Mouse (Mus musculus): ENCODE measurements at regions not wholly inside any gene's neighbourhood (a gene's known extent, or its start where the extent isn't known, plus 50 kb on each side); places are given as distances from the start of the nearest gene placed in this dataset.

DNA sequence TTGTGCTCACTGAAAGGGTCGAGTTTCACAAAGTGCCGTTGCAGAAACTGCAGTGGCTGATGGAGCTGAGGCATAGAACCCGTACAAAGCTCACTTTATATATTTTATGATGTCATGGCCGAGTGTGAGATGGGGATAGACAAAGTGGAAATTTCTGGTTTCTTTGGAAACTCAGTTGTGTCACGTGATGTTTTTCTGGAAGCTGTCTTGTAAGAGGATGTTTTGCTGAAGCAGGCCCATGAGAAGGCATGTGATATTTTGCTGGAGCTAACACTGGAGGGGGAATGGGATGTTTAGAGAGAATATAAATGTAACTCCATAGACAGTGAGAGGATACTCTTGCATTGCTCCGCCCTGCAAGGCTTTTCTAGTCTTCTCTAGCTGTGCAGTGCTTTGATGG, 311.7 kb downstream of the Tmem132b start:
- DNase-seq (ENCODE audit: extremely low spot score in 1 of 2, low spot score in 1 of 2): no peak

- DNase-seq (ENCODE audit: extremely low spot score in 1 of 2, low spot score in 1 of 2): no peak
Measured at GRCm38 (mm10) chr5:125849722-125850121, 318.1 kb downstream of the Tmem132b start.

DNA sequence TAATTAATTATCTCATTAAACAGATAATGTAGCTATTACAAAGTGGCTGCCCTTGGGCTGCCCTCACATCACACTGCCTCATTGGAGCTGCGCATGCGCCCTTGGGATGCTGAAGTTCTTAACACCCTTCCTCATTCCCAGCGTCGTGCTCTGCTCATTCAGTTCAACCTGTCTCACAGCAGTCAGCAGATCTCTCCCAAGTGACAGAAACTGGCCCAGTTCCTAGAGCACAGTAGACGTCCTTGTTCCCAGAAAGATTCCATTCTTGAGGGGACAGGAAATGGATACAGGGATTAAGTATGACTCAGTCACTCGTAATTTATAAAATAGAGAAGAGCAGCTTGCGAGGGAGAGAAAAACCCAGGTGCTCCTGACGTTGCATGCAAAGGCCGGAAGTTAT, 344.7 kb downstream of the Tmem132b start:
- DNase-seq (ENCODE audit: extremely low spot score in 1 of 2, low spot score in 1 of 2): no peak

- peak; percentile 27 to 41 for DNase-seq (ENCODE audit: extremely low spot score in 1 of 2, low spot score in 1 of 2)
Measured at GRCm38 (mm10) chr5:125888840-125889239, 357.3 kb downstream of the Tmem132b start.

DNA sequence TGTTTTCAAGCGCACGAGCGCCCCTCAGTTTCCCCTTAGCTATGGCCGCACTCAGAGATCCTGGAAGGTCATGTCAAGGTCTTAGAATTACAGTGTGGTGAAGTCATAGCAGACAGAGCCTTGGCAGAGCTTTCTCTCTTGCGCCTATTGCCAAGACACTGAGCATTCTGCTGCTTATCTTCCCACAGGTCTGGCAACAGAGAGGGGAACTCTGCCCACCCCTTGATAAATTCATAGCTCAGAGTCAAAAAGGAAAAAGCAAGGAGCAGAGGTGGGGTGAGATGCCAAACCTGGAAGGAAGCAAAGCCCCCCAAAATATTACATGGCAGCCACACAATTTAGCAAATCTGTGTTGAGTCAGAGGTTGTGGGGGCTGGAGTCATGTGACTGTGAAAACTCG, 362.3 kb downstream of the Tmem132b start:
- DNase-seq (ENCODE audit: extremely low spot score in 1 of 2, low spot score in 1 of 2): peak; percentile 24 to 46

DNA sequence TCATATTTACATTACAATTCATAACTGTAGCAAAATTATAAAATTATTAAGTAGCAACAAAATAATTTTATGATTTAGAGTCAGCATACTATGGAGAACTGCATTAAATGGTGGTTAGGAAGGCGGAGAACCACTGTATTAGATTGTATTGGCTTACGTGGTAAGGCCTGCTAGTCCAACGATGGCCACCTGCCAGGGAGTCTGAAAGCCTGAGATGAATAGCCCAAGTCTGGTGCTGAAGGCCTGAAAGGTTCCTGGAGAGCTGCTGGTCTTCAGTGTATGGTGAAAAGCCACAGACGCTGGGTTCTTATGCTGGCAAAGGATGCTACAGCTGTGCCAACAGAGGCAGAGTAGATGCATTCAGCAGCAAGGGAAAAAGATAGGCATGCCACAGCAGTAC, 370.5 kb downstream of the Tmem132b start:
- DNase-seq (ENCODE audit: extremely low spot score in 1 of 2, low spot score in 1 of 2): no peak

GRCm38 (mm10) chr5:125904426-125904825, 372.9 kb downstream of the Tmem132b start:
- DNase-seq (ENCODE audit: extremely low spot score in 1 of 2, low spot score in 1 of 2): peak in 1 of 2 experiments; percentile 48

DNA sequence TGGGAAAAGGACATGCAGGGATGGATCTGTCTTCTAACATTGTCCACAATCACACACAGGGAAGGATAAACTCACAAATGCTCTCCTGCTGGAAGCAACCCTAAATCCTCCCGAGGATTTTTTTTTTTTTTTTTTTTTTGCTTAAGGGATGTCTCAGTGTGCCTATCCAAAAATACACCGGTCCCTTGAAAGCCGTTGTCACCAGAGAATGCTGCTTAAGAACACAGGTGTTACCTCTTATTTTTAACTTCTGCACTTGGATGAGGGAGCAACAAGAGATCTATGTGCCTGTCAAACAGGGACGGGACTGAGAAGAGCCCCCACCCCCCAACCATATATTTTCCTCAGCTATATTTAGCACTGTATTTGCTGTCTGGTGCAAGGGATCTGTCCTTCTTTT, 375.8 kb downstream of the Tmem132b start:
- DNase-seq (ENCODE audit: extremely low spot score in 1 of 2, low spot score in 1 of 2): no peak

- DNase-seq (ENCODE audit: extremely low spot score in 1 of 2, low spot score in 1 of 2): peak in 1 of 2 experiments; percentile 46
Measured at GRCm38 (mm10) chr5:125907909-125908308, 376.3 kb downstream of the Tmem132b start.

DNA sequence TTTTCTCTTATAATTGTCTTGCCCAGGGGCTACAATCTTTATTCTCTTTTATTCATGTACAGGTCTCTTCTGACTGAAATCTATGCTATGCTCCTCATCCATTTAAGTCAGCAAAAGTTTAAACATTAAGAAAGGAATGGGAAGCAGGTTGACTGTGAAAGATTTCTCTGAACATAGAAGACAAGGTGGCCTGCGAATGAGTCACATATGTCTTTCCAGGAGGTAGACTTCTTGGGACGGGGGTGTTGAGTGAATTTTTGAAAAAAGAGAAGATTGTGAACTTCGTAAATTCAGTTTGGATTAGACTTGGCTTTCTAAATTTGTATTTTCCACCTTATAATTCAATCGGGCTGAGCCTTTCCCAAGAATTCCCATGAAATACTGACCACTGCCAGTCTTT, 384.3 kb downstream of the Tmem132b start:
- no peak for DNase-seq (ENCODE audit: extremely low spot score in 1 of 2, low spot score in 1 of 2)

- DNase-seq (ENCODE audit: extremely low spot score in 1 of 2, low spot score in 1 of 2): no peak
Measured at GRCm38 (mm10) chr5:125920965-125921364, 389.4 kb downstream of the Tmem132b start.

GRCm38 (mm10) chr5:125925856-125926497, 394.4 kb downstream of the Tmem132b start:
- DNase-seq (ENCODE audit: extremely low spot score in 1 of 2, low spot score in 1 of 2): no peak

GRCm38 (mm10) chr5:125931502-125931901, 399.9 kb downstream of the Tmem132b start:
- DNase-seq (ENCODE audit: extremely low spot score in 1 of 2, low spot score in 1 of 2): peak; percentile 67 to 69

DNA sequence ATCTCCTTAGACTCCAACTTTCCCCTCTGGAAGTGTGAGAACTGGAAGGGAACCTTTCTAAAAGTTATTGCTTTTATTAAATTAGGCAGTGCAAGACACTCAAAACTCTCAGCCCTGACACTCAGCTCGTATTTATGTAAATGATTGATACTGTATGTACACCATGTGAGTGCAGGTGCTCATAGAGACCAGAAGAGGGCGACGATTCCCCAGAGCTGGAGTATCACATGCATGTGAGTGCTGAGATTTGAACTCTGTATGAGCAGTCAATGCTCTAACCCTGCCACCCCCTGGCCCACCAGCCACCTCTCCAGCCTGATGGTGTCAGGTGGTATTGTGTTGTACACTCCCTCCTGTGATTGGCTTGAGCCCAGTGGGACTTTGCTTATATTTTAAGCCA, 407.8 kb downstream of the Tmem132b start:
- no peak for DNase-seq (ENCODE audit: extremely low spot score in 1 of 2, low spot score in 1 of 2)

DNA sequence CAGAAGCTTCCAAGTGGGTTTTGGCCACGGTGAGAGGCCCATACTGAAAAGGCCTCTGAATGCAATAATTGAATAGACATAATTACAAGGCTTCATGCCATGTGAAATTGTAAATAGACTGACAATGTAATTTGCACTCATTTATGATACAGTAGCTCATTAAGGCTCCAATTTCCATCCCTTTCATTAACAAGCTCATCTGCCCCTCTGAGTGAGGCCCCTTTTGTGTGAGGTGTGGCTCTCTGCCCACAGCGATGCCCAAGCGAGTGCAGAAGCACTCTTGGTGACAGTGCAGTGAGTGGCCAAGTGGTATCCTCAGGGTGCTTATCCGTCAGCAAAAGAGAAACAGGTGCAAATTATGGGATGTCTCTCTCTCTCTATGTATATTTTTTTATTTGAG, 415.2 kb downstream of the Tmem132b start:
- DNase-seq (ENCODE audit: extremely low spot score in 1 of 2, low spot score in 1 of 2): no peak

DNA sequence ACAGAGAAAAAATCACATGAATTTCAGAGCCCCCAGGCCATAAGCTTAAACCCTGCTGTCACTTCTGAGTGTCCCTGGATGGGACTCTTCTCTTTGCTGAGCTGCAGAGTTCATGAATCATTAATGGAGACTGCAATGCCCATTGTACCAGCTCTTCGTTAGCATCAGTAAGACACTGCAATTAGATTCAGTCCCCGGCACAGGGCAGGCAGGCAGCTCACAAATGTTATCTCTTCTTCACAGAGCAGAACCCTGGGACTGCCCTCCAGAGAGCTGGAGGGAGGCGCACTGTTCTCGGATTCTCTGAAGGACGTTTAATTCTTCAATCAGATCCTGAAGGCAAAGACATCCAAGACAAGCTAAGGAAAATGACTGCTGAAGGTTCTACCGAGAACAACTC, 420.1 kb downstream of the Tmem132b start:
- DNase-seq (ENCODE audit: extremely low spot score in 1 of 2, low spot score in 1 of 2): no peak

- DNase-seq (ENCODE audit: extremely low spot score in 1 of 2, low spot score in 1 of 2): peak in 1 of 2 experiments; percentile 20
Measured at GRCm38 (mm10) chr5:125964039-125964438, 432.5 kb downstream of the Tmem132b start.

GRCm38 (mm10) chr5:125968151-125968550, 436.6 kb downstream of the Tmem132b start:
- DNase-seq (ENCODE audit: extremely low spot score in 1 of 2, low spot score in 1 of 2): no peak

GRCm38 (mm10) chr5:125974035-125974434, 442.5 kb downstream of the Tmem132b start:
- DNase-seq (ENCODE audit: extremely low spot score in 1 of 2, low spot score in 1 of 2): no peak

GRCm38 (mm10) chr5:125979801-125980200, 448.2 kb downstream of the Tmem132b start:
- DNase-seq (ENCODE audit: extremely low spot score in 1 of 2, low spot score in 1 of 2): no peak

DNA sequence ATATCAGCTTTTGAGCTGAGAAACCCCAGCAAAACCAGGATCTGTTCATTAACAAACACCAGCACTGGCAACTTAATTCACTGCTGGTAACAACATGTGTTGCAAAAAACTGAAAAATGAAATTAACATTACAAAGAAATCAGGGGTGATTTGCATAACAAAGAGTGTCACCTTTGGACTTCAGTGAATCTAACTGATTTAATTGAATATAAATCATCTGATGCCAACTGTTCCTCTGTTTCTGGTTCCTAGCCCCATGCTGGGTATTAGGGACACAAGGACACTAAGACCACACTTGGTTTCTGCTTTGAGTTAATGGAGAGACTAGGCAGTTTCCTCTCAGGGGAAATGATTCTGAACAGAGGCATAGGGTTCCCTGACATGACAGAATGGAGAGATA, 453.8 kb downstream of the Tmem132b start:
- DNase-seq (ENCODE audit: extremely low spot score in 1 of 2, low spot score in 1 of 2): no peak

- no peak for DNase-seq (ENCODE audit: extremely low spot score in 1 of 2, low spot score in 1 of 2)
Measured at GRCm38 (mm10) chr5:125997173-125997572, 465.6 kb downstream of the Tmem132b start.

DNA sequence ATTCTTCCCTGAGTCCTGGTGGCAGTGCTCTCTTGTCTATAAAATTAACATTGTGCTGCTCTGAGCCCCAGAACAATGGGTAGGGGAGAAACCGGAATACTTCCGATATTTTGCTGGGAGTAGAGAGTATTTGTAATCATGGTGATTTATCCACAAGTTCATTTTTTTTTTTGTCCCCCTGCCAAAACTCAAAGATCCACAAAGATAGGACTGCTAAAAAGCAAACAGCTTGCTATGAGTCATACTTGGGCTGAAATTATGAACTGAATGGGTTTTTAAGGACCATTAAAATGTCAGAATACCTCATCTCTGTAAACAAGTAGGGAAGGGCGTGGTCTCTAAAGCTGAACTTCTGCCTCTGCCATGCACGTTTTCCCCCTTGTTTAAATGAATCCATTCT, 476.3 kb downstream of the Tmem132b start:
- peak in 1 of 2 experiments; percentile 52 for DNase-seq (ENCODE audit: extremely low spot score in 1 of 2, low spot score in 1 of 2)

All from frontal cortex, adult 2 months (tissue).